Mouse (Mus musculus): ENCODE data around the gene Cradd.

Gene Cradd

GRCm38 (mm10) chr10:95266983-95267382, 57.0 kb downstream of the Cradd start:
- DNase-seq = no peak

GRCm38 (mm10) chr10:95266041-95266762, 57.7 kb downstream of the Cradd start:
- no peak for DNase-seq

- DNase-seq = peak; percentile 40
These were observed 58.4 kb downstream of the Cradd start for GRCm38 (mm10) chr10:95265576-95265975.

GRCm38 (mm10) chr10:95264485-95265321, 59.2 kb downstream of the Cradd start:
- peak; percentile 46 for DNase-seq

GRCm38 (mm10) chr10:95262388-95262787, 61.5 kb downstream of the Cradd start:
- no peak for DNase-seq

- no peak for DNase-seq
These were observed 62.7 kb downstream of the Cradd start for GRCm38 (mm10) chr10:95261279-95261678.

GRCm38 (mm10) chr10:95260420-95260819, 63.5 kb downstream of the Cradd start:
- no peak for DNase-seq

- DNase-seq = no peak
These were observed 65.3 kb downstream of the Cradd start for GRCm38 (mm10) chr10:95258471-95259155.

- DNase-seq = no peak
These were observed 66.0 kb downstream of the Cradd start for GRCm38 (mm10) chr10:95257979-95258378.

- DNase-seq = no peak
These were observed 67.8 kb downstream of the Cradd start for GRCm38 (mm10) chr10:95256095-95256494.

GRCm38 (mm10) chr10:95255018-95255680, 68.8 kb downstream of the Cradd start:
- DNase-seq = no peak

- DNase-seq = peak; percentile 30
These were observed 69.4 kb downstream of the Cradd start for GRCm38 (mm10) chr10:95254453-95255001.

GRCm38 (mm10) chr10:95254046-95254445, 69.9 kb downstream of the Cradd start:
- DNase-seq = no peak

- no peak for DNase-seq
These were observed 72.3 kb downstream of the Cradd start for GRCm38 (mm10) chr10:95251674-95252073.

- DNase-seq = no peak
These were observed 75.6 kb downstream of the Cradd start for GRCm38 (mm10) chr10:95248362-95248761.

- DNase-seq = no peak
These were observed 77.2 kb downstream of the Cradd start for GRCm38 (mm10) chr10:95246696-95247095.

- DNase-seq = no peak
These were observed 78.3 kb downstream of the Cradd start for GRCm38 (mm10) chr10:95245680-95245982.

GRCm38 (mm10) chr10:95244961-95245679, 78.8 kb downstream of the Cradd start:
- no peak for DNase-seq

- no peak for DNase-seq
These were observed 84.5 kb downstream of the Cradd start for GRCm38 (mm10) chr10:95239196-95240069.

GRCm38 (mm10) chr10:95238667-95239066, 85.3 kb downstream of the Cradd start:
- no peak for DNase-seq

- no peak for DNase-seq
These were observed 87.7 kb downstream of the Cradd start for GRCm38 (mm10) chr10:95236226-95236625.
